Mouse (Mus musculus): Measurements from ENCODE around the gene 1700018F24Rik.
"Not testable (repeated sequence)": the region's sequence is repeated elsewhere in the genome, so short reads cannot be mapped to it uniquely, and the experiment has no call there.

The 1700018F24Rik gene
- long read RNA-seq, experiment 1 = 0 reads
- long read RNA-seq, experiment 2 = 0 reads

GRCm38 (mm10) chr5:145042690-145043089, at the start of gene 1700018F24Rik:
Gene 1700018F24Rik (plus strand): TSS chr5:145042990.
- intact Hi-C loops (cut with DNase I) = loop anchor here (1.0 kb wide), 1 partner anchor 11 kb away; no protein-coding TSS in a partner anchor

GRCm38 (mm10) chr5:144998491-144998890, 44.3 kb upstream of the 1700018F24Rik start:
- intact Hi-C loops (cut with DNase I) = no loop called here

- intact Hi-C loops (cut with DNase I) = no loop called here
These were observed 39.4 kb upstream of the 1700018F24Rik start for GRCm38 (mm10) chr5:145003362-145003761.

- intact Hi-C loops (cut with DNase I) = no loop called here
These were observed 38.3 kb upstream of the 1700018F24Rik start for GRCm38 (mm10) chr5:145004495-145004894.

GRCm38 (mm10) chr5:145005596-145005995, 37.2 kb upstream of the 1700018F24Rik start:
- intact Hi-C loops (cut with DNase I) = no loop called here

GRCm38 (mm10) chr5:145008878-145009659, 33.7 kb upstream of the 1700018F24Rik start:
- intact Hi-C loops (cut with DNase I) = no loop called here

- intact Hi-C loops (cut with DNase I) = no loop called here
These were observed 28.5 kb upstream of the 1700018F24Rik start for GRCm38 (mm10) chr5:145014278-145014677.

- intact Hi-C loops (cut with DNase I) = loop anchor here (5.0 kb wide), 1 partner anchor 51 kb away; no protein-coding TSS in a partner anchor
These were observed 26.0 kb upstream of the 1700018F24Rik start for GRCm38 (mm10) chr5:145016761-145017160.

GRCm38 (mm10) chr5:145020254-145020653, 22.5 kb upstream of the 1700018F24Rik start:
- intact Hi-C loops (cut with DNase I) = not testable (repeated sequence)

GRCm38 (mm10) chr5:145020712-145021111, 22.1 kb upstream of the 1700018F24Rik start:
- intact Hi-C loops (cut with DNase I) = not testable (repeated sequence)

- intact Hi-C loops (cut with DNase I) = not testable (repeated sequence)
These were observed 12.3 kb upstream of the 1700018F24Rik start for GRCm38 (mm10) chr5:145030476-145030875.

GRCm38 (mm10) chr5:145032391-145032790, 10.4 kb upstream of the 1700018F24Rik start, which contains the start of gene Gm4871:
Gene Gm4871 (minus strand): TSS chr5:145032754.
- intact Hi-C loops (cut with DNase I) = not testable (repeated sequence)

GRCm38 (mm10) chr5:145041628-145042027, 1.2 kb upstream of the 1700018F24Rik start:
- intact Hi-C loops (cut with DNase I) = loop anchor here (1.0 kb wide), 1 partner anchor 10 kb away; no protein-coding TSS in a partner anchor

GRCm38 (mm10) chr5:145054187-145054586, 11.4 kb downstream of the 1700018F24Rik start:
- intact Hi-C loops (cut with DNase I) = not testable (repeated sequence)

- intact Hi-C loops (cut with DNase I) = no loop called here
These were observed 15.1 kb downstream of the 1700018F24Rik start for GRCm38 (mm10) chr5:145057907-145058306.

GRCm38 (mm10) chr5:145058722-145059121, 15.9 kb downstream of the 1700018F24Rik start:
- intact Hi-C loops (cut with DNase I) = no loop called here

GRCm38 (mm10) chr5:145059524-145059923, 16.7 kb downstream of the 1700018F24Rik start:
- intact Hi-C loops (cut with DNase I) = no loop called here

GRCm38 (mm10) chr5:145064765-145065340, 22.1 kb downstream of the 1700018F24Rik start:
- intact Hi-C loops (cut with DNase I) = loop anchor here (5.0 kb wide), 1 partner anchor 48 kb away; no protein-coding TSS in a partner anchor

GRCm38 (mm10) chr5:145068863-145069262, 26.1 kb downstream of the 1700018F24Rik start:
- intact Hi-C loops (cut with DNase I) = loop anchor here (5.0 kb wide), 1 partner anchor 52 kb away; no protein-coding TSS in a partner anchor

GRCm38 (mm10) chr5:145069707-145070106, 26.9 kb downstream of the 1700018F24Rik start:
- intact Hi-C loops (cut with DNase I) = loop anchor here (5.0 kb wide), 1 partner anchor 52 kb away; no protein-coding TSS in a partner anchor

GRCm38 (mm10) chr5:145071342-145071741, 28.6 kb downstream of the 1700018F24Rik start:
- intact Hi-C loops (cut with DNase I) = no loop called here

- intact Hi-C loops (cut with DNase I) = no loop called here
These were observed 32.3 kb downstream of the 1700018F24Rik start for GRCm38 (mm10) chr5:145075081-145075480.

All from adrenal gland (tissue).